Mouse (Mus musculus): ENCODE results near the gene Hdac4. TPM values are rescaled to one million over a fixed set of nuclear protein-coding genes. Genes with fewer than 3 reads are reported as not detected.

The Hdac4 gene
- total RNA-seq, 2 experiments from 2014 or later = 35.4 to 36.2 TPM

- no peak for DNase-seq
- intact Hi-C loops (cut with DNase I) = no loop called here
These were observed 195.3 kb downstream of the Hdac4 start for GRCm38 (mm10) chr1:92000226-92000625.

GRCm38 (mm10) chr1:91993658-91994165 lies 201.8 kb downstream of the Hdac4 start:
- no peak for DNase-seq
- intact Hi-C loops (cut with DNase I) = no loop called here

GRCm38 (mm10) chr1:91992652-91993051 lies 202.8 kb downstream of the Hdac4 start:
- DNase-seq = no peak
- intact Hi-C loops (cut with DNase I) = no loop called here

GRCm38 (mm10) chr1:91991597-91991996 lies 203.9 kb downstream of the Hdac4 start:
- intact Hi-C loops (cut with DNase I) = no loop called here
- DNase-seq = no peak

GRCm38 (mm10) chr1:91990852-91991251 lies 204.6 kb downstream of the Hdac4 start:
- no peak for DNase-seq
- intact Hi-C loops (cut with DNase I) = no loop called here

GRCm38 (mm10) chr1:91988866-91989265 lies 206.6 kb downstream of the Hdac4 start:
- intact Hi-C loops (cut with DNase I) = no loop called here
- no peak for DNase-seq

GRCm38 (mm10) chr1:91987431-91987830 lies 208.1 kb downstream of the Hdac4 start:
- DNase-seq = peak; percentile 49 to 60
- intact Hi-C loops (cut with DNase I) = no loop called here

- no peak for DNase-seq
- intact Hi-C loops (cut with DNase I) = no loop called here
These were observed 209.7 kb downstream of the Hdac4 start for GRCm38 (mm10) chr1:91985783-91986182.

- DNase-seq = no peak
- intact Hi-C loops (cut with DNase I) = no loop called here
These were observed 211.0 kb downstream of the Hdac4 start for GRCm38 (mm10) chr1:91984507-91984906.

- intact Hi-C loops (cut with DNase I) = no loop called here
- DNase-seq = peak in 1 of 2 experiments; percentile 12
These were observed 214.1 kb downstream of the Hdac4 start for GRCm38 (mm10) chr1:91981381-91981780.

GRCm38 (mm10) chr1:91978443-91978842 lies 217.1 kb downstream of the Hdac4 start:
- DNase-seq = peak; percentile 46 to 66
- intact Hi-C loops (cut with DNase I) = no loop called here

GRCm38 (mm10) chr1:91968710-91969379 lies 226.7 kb downstream of the Hdac4 start:
- intact Hi-C loops (cut with DNase I) = loop anchor here (5.0 kb wide), 2 partner anchors 52 to 208 kb away; no protein-coding TSS in a partner anchor
- peak; percentile 54 to 63 for DNase-seq

- DNase-seq = peak in 1 of 2 experiments; percentile 47
- intact Hi-C loops (cut with DNase I) = loop anchor here (5.0 kb wide), 2 partner anchors 50 to 210 kb away; no protein-coding TSS in a partner anchor
These were observed 228.5 kb downstream of the Hdac4 start for GRCm38 (mm10) chr1:91967041-91967440.

GRCm38 (mm10) chr1:91964486-91965335 lies 230.8 kb downstream of the Hdac4 start:
- intact Hi-C loops (cut with DNase I) = loop anchor here (5.0 kb wide), 3 partner anchors 47 to 648 kb away; no protein-coding TSS in a partner anchor

GRCm38 (mm10) chr1:91962256-91962655 lies 233.2 kb downstream of the Hdac4 start:
- intact Hi-C loops (cut with DNase I) = loop anchor here (2.0 to 5.0 kb wide), 3 partner anchors 399 to 650 kb away; no protein-coding TSS in a partner anchor
- DNase-seq = peak; percentile 76 to 81

More at GRCm38 (mm10) chr1:91964486-91965335, 230.8 kb downstream of the Hdac4 start:
- DNase-seq = no peak

- no peak for DNase-seq
- intact Hi-C loops (cut with DNase I) = loop anchor here (5.0 kb wide), 1 partner anchor 651 kb away; no protein-coding TSS in a partner anchor
These were observed 234.3 kb downstream of the Hdac4 start for GRCm38 (mm10) chr1:91961231-91961630.

- DNase-seq = no peak
- intact Hi-C loops (cut with DNase I) = loop anchor here (5.0 kb wide), 1 partner anchor 652 kb away; no protein-coding TSS in a partner anchor
These were observed 235.6 kb downstream of the Hdac4 start for GRCm38 (mm10) chr1:91959891-91960290.

- intact Hi-C loops (cut with DNase I) = no loop called here
- DNase-seq = no peak
These were observed 236.5 kb downstream of the Hdac4 start for GRCm38 (mm10) chr1:91959044-91959443.

- no peak for DNase-seq
- intact Hi-C loops (cut with DNase I) = no loop called here
These were observed 239.3 kb downstream of the Hdac4 start for GRCm38 (mm10) chr1:91956229-91956628.

GRCm38 (mm10) chr1:91954954-91955353 lies 240.5 kb downstream of the Hdac4 start:
- intact Hi-C loops (cut with DNase I) = no loop called here
- no peak for DNase-seq

- intact Hi-C loops (cut with DNase I) = no loop called here
- DNase-seq = no peak
These were observed 242.6 kb downstream of the Hdac4 start for GRCm38 (mm10) chr1:91952912-91953311.
